Mouse (Mus musculus) mouse embryonic stem cell (cell line): ENCODE measurements around the gene Rps6kc1.

Experiments used
- in situ Hi-C, 2 experiments: fragments of 300-500 bp; cut with MboI; formaldehyde crosslinking; loops; 1 replicate in 1 of 2; 3 replicates in 1 of 2; pipeline ENCODE4 v1.14.3; 2019 to 2020; ENCODE audit warnings: low sequenced_read_pairs in 2 of 2, low pct_unique_long_range_greater_than_20kb in 1 of 2, mixed read lengths in 1 of 2; ENCODE audit not compliant: unreplicated experiment in 1 of 2

Gene Rps6kc1

DNA sequence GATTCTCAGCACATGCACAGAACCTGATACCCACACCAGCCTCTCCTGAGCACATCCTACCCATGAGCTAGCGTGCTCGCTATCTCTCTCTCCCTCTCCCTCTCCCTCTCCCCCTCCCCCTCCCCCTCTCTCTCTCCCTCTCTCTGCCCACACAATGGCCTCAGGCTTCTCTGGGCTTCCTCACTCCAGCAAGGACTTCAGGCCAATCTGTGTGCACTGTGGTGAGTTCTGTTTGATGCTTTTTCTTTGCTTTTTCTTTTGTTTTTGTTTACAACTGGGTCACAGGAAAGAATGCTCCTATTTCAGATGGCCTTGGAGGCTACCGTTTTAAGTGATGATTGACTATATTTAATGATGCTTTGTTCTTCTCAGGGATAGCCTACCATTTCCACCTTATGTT lies 62.9 kb downstream of the Rps6kc1 start:
- in situ Hi-C loops: no loop called here

DNA sequence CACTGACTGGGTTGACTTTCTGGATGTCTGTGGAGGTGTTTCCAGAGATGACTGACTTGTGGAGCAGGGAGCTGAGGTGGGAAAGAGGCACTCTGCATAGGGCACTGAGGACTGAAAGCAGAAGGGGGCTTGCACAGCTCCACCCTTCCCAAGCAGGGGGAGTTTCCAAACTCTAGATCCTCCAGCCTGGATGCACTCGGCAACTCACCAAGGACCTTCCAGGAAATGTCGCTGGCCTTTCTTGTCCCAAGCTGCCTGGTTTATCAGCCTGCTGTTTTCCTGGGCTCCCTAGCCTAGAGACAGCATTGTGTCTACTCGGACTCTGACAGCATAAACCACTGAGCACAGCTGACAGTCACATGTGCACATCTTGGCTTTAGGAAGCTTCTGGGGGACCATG lies 64.6 kb downstream of the Rps6kc1 start:
- in situ Hi-C loops: no loop called here

DNA sequence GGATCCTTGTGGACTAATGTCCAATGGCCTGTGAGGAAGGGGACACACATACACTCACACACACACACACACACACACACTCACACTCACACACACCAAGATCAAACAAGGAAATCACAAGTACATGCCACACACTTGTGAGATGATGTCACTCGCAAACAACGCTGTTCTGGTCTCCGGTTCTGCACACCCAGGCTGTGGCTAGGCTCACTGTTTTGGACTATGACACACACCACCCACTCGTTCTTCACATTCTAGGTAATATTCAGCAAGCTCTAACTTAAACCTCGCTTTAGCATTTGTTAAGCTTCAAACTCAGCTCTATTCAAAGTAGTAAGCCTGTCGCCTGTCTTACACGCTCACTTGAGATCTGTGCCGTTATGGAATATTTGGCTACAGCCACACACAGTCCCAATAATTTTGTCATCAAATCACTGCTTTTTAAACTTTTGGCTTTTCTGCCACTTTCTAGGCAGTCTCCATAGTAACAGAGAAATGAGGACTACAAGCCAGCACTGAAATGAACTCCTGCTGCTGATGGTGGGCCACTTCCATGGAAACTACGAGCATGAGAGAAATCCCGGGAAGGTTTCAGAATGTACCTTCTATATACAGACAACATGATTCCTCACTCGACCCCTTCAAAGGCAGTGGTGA lies 65.4 kb downstream of the Rps6kc1 start:
- in situ Hi-C loops: no loop called here

DNA sequence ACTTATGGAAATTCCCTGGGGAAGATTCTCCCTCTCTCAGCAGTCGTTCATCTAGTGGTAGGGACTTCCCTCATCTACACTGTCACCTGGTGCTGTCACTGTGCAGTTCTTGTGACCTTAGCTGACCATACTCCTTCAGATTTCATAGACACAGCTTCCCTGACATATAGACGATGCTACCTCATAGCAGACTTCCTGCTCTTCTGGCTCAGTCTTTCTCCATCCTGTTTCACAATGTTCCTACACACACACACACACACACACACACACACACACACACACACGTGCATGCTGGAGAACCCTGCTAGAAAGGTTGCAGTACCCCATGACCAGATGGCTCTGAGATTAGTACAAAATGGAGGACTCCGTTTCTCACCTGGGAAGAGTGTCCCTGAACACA lies 66.2 kb downstream of the Rps6kc1 start:
- in situ Hi-C loops: no loop called here

DNA sequence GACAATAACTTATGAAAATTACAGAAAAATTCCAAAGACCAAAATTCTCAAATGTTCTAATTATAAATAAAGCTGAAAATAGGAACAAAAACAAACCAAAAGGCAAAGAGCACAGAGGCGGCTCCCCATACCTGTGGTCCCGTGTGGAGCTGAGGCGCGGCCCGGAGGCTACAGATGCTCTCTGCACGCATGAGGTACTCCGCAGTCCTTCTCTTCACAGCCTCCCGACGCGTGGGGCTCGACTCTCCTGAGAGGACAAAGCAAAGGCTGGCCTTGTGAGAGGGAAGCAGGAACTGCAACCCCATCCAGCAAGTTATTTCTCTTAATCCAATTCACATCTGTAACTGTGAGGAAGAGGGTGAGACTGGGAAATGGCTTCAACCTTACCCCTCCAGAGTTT lies 67.2 kb downstream of the Rps6kc1 start:
- in situ Hi-C loops: no loop called here

DNA sequence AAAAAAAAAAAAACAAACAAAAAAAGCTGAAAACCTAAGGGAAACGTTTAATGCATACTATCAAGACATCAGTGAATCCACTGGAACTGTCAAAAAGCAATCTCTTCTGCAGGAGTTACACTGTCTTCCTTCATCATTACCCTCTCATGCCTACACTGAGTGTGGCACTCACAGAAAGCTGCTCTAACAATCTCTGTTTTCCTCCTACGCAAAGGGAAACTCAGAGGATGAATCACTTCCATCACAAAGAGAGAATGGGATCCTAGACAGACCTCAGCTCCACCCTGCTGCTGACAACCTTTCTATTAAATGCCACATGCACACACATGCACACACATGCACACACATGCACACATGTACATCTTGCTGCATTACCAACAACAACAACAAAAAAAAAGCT lies 75.5 kb downstream of the Rps6kc1 start:
- in situ Hi-C loops: loop anchor here in 1 of 2 experiments (10.0 kb wide), 1 partner anchor 159 kb away; no protein-coding TSS in a partner anchor

DNA sequence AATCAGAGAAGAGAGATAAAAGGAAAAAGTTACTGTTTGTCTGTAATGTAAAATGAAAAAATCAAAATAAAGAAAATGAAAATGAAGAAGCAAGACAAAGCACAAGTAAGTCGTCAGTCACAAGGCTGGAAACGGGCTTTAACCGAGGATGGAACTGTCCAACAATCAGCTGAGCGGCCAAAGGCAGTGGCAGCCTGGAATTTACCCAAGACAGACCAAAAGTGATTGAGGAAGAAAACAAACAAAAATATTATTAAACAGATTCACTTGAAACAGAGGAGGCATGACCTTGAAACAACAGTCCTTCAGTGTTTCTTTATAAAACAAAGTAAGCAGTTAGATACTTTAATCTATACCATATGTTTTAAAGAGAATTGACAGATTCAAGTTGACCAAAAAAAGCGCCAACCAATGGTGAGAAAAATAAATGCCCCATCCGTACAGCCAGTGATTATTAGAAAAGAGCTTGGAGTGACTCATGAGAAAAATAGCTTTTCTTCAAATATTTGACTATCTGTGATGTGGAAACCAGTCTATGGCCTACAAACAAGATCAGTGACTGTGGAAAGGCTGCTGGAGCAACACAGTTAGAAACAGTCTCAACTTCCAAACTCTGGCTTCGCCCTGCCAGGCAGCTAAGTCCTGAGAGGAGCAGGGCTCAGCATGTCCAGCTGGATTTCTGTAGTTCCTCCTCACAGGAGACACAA lies 77.2 kb downstream of the Rps6kc1 start:
- in situ Hi-C loops: loop anchor here (5.0 to 10.0 kb wide), 2 partner anchors 43 to 160 kb away; no protein-coding TSS in a partner anchor

DNA sequence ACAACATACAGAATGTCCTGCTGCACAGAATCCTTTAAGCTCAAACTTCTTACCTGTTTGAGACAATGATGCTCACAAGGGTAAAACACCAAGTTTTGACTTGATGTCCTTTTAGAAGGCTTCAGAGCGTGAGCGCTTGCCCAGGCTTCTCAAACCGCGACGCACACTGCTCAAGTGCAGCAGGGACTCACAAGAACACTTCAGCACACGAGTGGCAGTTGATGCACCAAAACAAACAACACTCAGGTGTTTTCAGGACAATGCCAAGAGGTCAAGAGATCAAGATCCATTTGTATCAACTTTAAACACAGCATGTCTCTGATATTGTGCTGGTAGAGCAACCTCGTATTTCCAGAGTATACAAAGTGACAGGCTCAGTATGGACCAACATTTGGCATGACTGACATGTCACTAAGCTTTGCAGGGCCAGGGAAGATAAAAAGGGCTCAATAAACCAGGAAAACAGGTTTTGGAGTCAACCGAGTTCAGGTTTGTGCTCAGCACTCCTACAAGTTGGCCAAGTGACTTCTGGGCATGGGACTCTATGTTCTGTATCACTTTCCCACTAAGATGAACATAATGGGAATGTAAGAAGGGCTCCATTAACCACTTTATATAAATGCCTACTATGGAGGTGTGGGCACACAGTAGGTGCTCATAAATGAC lies 78.5 kb downstream of the Rps6kc1 start:
- in situ Hi-C loops: loop anchor here (5.0 to 10.0 kb wide), 2 partner anchors 44 to 162 kb away; no protein-coding TSS in a partner anchor

DNA sequence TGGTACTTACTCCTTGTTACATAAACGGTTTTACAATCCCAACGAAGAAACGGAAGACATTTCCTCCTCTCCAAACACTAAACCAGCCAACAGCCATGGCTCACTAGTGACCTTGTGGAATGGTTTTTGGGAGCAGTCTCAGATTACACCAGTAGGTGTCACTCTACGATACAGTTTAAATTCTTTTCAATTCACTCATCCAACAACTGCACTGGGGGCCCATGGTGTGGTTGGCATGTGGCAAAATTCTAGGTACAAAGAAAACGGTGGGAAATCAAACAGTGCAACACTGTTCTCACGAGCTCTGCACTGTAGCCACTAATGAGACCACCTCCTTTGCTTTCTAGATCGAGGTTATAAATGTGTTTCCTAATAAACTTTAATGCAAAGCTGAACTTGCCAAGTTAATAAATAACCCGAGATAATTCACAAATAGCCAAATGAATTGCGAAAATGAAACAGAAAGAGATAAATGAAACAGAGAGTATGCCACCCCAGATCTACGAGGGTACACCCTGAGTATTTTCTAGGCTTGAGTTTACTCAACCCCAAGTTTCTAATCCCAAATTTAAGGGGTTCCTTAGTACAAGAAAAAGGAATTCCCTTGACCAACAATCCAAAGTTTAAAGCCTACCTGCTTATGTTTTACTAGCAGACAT lies 79.6 kb downstream of the Rps6kc1 start:
- in situ Hi-C loops: loop anchor here (5.0 to 10.0 kb wide), 2 partner anchors 45 to 163 kb away; no protein-coding TSS in a partner anchor

- in situ Hi-C loops: no loop called here
Observed at GRCm38 (mm10) chr1:190826486-190827034, 85.0 kb downstream of the Rps6kc1 start.

DNA sequence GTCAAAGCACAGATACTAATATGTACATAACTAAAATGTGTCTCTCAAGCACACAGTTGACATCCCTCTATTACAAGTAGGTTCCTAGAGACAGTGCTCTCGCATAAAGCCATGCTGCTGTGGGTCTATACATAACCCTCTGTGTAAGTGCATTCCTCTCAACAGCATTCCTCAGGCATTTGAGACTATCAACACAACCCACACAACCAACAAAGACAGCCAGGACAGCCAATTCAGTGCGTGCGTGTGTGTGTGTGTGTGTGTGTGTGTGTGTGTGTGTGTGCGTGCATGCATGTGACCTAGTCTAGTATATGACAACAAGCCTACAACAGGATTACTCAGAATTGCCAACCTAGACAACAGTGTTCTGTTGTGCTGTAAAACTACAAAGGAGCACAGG lies 87.8 kb downstream of the Rps6kc1 start:
- in situ Hi-C loops: no loop called here

DNA sequence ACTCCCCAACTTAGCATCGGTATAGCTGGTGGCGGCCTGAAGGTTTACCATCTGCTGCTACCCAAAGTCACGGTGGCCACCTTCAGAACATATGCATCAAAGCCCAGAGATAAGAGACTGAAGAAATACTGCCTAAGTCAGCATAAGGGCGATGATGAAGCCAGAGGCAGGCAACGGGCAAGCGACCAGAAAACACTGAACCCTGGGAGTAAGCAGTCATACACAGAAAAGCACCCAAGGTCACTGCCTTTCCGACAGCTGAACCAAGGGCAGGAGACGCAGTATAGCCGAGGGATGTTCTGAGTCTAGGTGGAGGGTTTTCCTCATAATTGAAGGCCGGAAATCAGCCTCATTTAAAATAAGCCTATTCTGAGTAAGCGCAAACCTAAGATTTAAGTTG lies 95.4 kb downstream of the Rps6kc1 start:
- in situ Hi-C loops: no loop called here

DNA sequence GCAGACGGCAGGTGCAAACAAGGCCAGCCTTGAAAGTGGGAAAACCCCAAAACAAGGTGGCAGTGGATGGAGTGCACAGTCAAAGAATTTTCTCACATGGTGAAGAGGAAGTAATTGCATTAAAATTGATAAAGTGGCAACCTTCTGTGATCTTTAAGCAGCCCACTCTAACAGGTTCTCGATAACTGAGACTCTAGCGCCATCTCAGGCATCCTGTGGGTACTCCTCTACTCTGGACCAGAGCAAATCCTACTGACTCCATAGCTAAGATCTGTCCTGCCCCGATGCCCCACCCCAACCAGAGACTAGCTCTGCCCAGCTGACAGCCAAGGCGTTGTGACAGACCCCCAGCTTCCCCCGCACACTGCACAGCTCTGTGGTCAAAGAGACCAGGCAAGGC lies 101.2 kb downstream of the Rps6kc1 start:
- in situ Hi-C loops: no loop called here

DNA sequence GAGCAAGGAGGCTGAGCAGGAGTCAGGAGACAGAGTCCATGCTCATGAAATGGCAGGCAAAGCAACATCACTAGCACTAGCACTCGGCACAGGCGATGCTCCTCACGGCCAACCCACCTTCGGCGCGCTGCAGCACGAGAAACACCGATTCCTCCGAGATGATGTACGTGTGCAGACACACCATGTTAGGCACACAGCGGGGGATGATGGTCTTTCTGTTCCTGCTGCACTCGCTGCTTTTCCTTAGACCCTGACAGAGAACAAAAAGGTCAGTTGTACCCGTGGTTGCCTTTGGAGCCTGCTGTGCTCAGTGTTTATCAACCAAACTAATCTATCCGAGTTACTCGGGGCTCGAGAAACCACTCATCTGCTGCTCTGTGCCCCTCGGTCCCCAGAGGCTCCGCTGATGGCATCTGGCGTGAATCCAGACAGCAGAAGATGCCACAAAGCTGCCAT lies 102.8 kb downstream of the Rps6kc1 start:
- in situ Hi-C loops: no loop called here

DNA sequence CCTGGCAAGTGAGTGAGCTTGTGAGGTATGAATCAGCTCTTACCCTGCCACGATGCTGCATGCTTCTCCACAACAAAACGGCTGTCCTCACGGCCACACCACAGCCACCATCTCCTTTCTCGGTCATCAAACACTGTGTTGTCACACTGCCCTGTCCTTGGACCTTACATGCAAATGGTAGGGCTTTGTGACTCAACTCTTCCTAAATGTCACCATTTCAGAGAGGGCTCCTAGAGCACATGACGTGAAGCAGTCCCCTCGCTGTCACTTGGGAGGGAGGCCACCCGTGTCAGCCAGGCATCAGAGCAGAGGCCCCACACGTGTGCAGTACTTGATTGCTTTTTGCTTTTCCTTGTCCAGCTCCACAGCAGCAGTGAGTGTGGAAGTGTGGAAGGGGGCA lies 104.8 kb downstream of the Rps6kc1 start:
- in situ Hi-C loops: no loop called here

- in situ Hi-C loops: no loop called here
Observed at GRCm38 (mm10) chr1:190798668-190799067, 112.9 kb downstream of the Rps6kc1 start.

DNA sequence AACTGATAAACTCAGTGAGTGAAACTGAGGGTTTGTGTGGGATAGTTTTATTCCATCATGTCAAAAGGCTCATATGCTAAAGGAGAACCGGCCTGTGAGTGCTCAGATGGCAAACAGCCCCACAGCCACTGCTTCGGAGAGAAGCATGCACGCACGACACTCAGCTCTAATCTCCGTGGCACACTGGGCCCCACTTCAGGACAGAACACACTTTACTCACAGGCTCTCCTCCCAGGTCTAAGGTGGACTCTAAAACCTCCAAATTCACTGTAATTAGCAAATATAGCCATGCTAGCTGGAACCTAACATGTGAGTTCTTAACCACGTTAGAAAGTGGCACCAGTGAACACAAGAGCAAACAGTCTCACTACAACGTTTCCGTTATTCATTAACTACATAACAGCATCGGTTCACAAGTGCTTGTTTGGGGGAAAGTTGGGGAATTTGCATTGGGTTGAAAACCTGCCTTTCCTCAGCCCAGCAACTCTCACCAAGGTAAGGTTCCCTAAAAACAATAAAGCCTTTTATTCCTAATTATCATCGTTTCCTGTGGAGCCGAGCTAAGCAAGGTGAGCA lies 114.0 kb downstream of the Rps6kc1 start:
- in situ Hi-C loops: no loop called here

DNA sequence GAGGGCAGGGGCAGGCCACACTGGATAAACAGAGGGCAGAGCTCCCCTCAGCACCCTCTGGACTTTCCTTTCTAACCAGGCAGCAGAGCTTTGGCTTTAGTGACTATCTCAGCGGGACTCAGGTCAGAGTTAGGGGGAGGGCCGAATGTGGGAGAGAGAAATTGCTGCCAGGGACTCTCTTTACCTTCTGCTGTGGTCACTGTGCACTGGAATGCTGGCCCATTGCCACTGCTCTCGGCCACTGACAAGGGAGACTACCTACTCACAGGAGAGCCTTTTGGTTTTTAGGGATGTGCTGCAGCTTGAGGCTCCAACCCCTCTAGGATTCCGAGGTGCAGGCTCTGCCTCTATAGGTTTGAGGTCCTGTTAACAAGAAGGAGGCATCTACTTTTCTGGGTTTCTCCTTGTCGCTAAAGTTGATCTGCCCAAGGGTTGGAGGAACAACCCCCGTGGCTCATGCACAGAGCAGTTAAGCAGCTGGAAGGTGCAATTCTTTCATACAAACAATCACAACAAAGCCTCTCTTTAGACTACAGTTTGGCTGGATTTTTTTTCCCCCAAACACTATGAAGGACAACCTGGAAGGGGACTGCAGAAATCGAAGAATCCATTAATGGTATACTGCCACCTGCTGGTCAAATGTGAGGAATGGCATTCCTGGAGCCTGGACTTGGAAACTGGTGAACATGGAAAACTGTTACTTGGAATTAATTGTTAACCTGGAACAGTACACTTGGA lies 114.7 kb downstream of the Rps6kc1 start:
- in situ Hi-C loops: no loop called here
